Mouse (Mus musculus) gastrocnemius, postnatal 36 days (tissue): ENCODE results near the gene Evpl. TPM values are rescaled to one million over a fixed set of nuclear protein-coding genes. Genes with fewer than 3 reads are reported as not detected.
A peak's percentile ranks its signal among the peaks of the same experiment; 100 is the strongest.
"Not testable (repeated sequence)": the region's sequence is repeated elsewhere in the genome, so short reads cannot be mapped to it uniquely, and the experiment has no call there.

Source experiments
- DNase-seq, 2 experiments: peaks; one replicate each; pipeline ENCODE4 v3.0.0; 2022
- intact Hi-C: fragments of 180-260 bp; cut with DNase I; formaldehyde crosslinking; loops from one replicate; pipeline ENCODE4 v1.15.1; 2025
- long read RNA-seq, 2 experiments: library from polyadenylated mRNA; stranded (forward); transcript quantifications; one replicate each; pipeline ENCODE4 v2.0.0; 2021
- total RNA-seq, 2 experiments: library from RNA; stranded (reverse); gene quantifications; 2 replicates each; pipeline ENCODE4 v1.2.3; 2021

Gene Evpl
- under 1 TPM; 0.05 to 0.07 TPM for total RNA-seq
- long read RNA-seq, experiment 1 = 0 reads
- long read RNA-seq, experiment 2 = 0 reads

GRCm38 (mm10) chr11:116237742-116238395 lies at the start of gene Evpl:
TSS of gene Evpl (minus strand) at chr11:116238077.
- intact Hi-C loops = no loop called here
- no peak for DNase-seq

- intact Hi-C loops = no loop called here
- no peak for DNase-seq
These were observed 49.5 kb upstream of the Evpl start for GRCm38 (mm10) chr11:116287351-116287750.

DNA sequence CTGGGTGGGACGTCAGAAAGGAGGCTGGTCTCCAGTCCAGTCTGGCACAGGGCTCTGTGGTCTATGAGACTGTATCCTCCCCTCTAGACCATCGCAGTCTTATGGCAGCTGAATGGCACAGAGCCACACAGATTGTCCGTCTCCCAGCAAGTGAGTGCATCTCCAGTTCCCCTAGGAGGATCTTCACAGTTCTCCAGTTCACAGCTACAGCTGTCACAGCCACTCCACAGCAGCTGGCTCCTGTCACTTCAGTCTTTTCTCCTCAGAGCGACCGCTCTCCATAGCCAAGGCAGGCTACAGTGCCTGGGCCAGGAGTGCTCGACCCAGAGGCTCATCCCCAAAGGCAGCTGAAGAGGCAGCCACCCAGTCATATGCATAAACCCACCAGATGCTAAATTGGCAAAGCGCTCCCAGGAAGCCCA lies 47.9 kb upstream of the Evpl start:
- intact Hi-C loops = no loop called here
- DNase-seq = no peak

DNA sequence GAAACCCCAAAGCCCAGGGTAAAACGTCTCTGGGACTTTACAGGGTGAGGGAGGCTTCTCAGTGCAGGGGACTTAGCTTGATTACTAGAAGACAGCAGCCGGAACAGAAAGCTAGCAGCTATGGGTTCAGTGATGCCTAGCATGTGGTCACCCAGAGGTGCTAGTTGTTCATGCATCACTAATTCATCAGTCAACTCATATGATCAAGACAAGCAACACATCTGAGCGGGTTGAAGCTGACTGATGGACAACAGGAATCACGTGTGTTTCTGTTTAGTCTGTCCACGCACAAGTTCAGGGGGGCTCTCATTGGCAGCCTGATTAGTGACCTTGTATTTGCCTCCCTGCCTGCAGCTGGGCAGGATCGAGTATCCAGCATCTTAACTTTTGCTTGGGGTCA lies 46.1 kb upstream of the Evpl start:
- intact Hi-C loops = no loop called here
- DNase-seq = no peak

GRCm38 (mm10) chr11:116282912-116283521 lies 45.1 kb upstream of the Evpl start:
- intact Hi-C loops = no loop called here
- DNase-seq = no peak

- DNase-seq = no peak
- intact Hi-C loops = no loop called here
These were observed 44.2 kb upstream of the Evpl start for GRCm38 (mm10) chr11:116282089-116282488.

DNA sequence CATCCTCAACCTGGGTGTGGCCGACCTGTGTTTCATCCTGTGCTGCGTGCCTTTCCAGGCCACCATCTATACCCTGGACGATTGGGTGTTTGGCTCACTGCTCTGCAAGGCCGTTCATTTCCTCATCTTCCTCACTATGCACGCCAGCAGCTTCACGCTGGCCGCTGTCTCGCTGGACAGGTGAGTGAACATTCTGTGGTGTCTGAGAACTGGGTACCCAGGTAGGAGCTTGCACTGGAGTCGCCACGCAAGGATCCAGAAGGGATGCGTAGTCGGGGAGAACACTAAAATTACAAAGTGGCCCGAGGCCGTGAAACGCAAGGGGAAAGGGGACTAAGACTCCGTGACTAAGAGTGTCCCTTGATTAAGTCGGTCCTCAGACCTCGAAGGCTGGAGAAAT lies 43.8 kb upstream of the Evpl start:
- intact Hi-C loops = no loop called here

GRCm38 (mm10) chr11:116280751-116281663 lies 43.1 kb upstream of the Evpl start, which contains the start of gene Galr2:
TSS of gene Galr2 (plus strand) at chr11:116280939.
- intact Hi-C loops = no loop called here
- DNase-seq = no peak

More for the DNA sequence above, 43.8 kb upstream of the Evpl start:
- DNase-seq = no peak

DNA sequence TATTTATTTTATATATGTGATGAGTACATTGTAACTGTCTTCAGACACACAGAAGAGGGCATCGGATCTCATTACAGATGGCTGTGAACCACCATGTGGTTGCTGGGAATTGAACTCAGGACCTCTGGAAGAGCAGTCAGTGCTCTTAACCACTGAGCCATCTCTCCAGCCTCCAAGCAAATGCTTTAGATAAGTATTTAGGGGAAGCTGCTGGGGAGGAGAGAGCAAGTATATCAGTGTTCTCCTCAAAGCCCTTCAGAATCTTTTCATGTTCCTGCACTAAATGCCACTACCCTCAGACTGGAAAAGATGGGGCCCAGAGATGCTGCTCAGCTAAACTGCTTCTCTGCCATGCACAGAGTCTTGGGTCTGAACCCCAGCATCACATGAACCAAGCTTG lies 39.3 kb upstream of the Evpl start:
- not testable (repeated sequence) for DNase-seq

DNA sequence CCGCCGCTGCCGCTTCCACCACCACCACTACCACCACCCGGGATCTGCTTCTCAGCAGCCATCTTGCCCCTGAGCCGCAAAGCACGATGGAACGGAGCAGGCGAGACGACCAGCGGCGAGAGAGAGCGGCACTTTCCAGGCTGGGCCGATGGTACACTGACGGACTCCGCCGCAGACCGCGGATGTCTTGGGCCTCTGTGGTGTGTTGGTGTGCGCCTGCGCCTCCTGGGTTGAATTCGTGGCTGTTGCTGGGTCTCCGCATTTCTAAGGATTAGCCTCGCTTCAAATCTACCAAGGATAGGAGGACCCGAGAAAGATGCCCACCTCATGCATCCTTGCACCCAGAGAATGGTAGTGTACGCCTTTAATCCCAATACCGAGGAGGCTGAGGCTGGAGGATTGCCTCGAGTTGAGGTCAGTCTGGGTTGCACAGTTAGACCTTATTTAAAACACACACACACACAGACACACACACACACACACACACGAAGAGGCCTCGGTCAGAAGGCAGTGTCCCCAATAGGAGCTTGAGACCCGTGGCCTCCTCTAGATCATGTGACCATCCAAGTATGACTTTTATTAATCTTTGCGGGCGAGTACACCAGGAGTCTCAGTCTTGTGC lies 36.3 kb upstream of the Evpl start, which contains the start of gene Srp68:
Gene Srp68, minus strand, starts transcription at position 173 of the 622 bp plus-strand sequence.
- DNase-seq = peak; percentile 87 to 89
- intact Hi-C loops = no loop called here

More for the DNA sequence above, 39.3 kb upstream of the Evpl start:
- intact Hi-C loops = not testable (repeated sequence)

DNA sequence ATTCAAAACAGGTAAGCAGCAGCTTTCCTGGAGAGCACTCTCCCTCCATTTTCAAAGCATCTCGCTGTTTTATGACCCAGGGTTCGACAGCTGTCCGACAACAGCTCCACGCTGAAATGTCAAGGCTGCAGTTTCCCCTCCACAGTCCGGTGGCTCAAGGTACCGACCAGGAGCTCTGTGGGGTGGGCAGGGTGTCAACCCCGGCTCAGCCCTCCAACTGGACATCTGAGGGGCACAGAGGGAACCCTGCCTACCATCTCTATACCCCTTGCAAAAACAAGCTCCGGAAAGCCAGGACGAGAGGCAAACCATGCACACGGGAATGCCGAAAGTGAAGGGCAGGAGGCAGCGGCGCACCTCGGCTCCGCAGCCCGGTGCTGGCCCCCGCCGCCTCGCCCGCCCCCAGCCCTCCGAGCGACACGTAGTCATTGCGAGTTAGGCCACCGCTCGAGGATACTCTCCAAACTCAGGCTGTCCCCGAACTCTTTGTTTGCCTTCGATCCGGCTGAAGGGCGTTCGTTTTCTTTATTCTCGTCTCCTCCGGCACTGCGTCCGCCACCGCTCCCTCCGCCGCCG lies 35.7 kb upstream of the Evpl start:
- intact Hi-C loops = no loop called here
- DNase-seq = no peak

GRCm38 (mm10) chr11:116272589-116273468 lies 35.0 kb upstream of the Evpl start:
- intact Hi-C loops = no loop called here

DNA sequence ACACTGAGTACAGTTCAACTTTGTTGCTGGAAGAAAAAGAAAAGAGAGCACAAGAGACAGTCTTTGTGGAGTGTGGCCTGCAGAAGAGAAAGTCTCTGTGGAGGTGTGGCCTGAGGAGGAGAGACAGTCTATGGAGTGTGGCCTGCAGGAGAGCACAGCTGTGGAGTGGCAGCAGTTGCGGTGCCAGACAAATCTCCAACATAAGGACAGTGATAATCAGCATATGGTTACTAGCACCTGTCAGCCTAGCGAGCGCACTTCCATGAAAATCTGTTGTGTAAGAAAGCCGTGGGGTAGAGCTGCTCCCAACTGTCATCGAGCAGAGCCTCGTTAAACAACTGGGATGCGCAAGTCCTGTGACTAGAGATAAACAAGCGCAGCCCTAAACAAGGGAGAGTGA lies 31.7 kb upstream of the Evpl start:
- intact Hi-C loops = loop anchor here (5.0 kb wide), 1 partner anchor 33 kb away; no protein-coding TSS in a partner anchor
- DNase-seq = no peak

More at GRCm38 (mm10) chr11:116272589-116273468, 35.0 kb upstream of the Evpl start:
- DNase-seq = no peak

DNA sequence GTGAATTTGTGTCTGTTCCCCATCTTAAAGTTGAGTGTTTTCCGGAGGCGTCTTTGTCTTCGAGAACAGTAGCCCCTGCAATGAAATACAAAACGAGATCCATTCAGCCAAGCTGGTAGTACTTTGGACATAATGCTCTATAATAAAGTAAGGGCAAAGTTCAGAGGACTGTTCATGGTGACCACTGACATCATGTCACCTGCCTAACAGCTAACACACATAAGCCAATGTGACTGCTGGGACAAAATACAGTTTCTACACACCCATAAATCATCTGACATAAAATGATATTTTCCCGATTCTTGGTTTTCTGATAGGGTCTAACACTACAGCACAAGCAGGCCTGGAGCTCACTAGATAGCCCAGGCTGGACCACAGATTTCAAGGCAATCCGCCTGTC lies 30.4 kb upstream of the Evpl start:
- intact Hi-C loops = loop anchor here (5.0 kb wide), 1 partner anchor 34 kb away; no protein-coding TSS in a partner anchor

DNA sequence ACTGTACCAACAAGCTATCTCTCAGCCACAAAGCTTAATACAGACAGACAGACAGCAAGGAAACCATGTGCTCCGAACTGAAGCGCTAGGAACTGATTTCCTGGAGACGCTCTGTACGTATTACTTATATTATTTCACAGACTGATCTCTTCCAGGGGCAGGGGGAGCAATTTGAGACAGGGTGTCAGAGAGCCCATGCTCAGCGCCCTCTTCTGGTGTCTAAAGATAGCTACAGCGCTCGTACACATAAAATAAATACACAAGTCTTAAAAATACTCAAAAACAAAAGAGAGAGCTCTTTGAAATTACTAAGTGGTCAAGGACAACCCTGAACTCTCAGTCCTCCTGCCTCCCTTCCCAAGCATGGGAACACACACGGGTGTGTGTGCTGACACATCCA lies 29.8 kb upstream of the Evpl start:
- intact Hi-C loops = loop anchor here (5.0 kb wide), 1 partner anchor 35 kb away; no protein-coding TSS in a partner anchor
- no peak for DNase-seq

More for the DNA sequence above, 30.4 kb upstream of the Evpl start:
- no peak for DNase-seq

GRCm38 (mm10) chr11:116265850-116266249 lies 28.0 kb upstream of the Evpl start:
- intact Hi-C loops = loop anchor here (5.0 kb wide), 1 partner anchor 36 kb away; no protein-coding TSS in a partner anchor
- DNase-seq = no peak

DNA sequence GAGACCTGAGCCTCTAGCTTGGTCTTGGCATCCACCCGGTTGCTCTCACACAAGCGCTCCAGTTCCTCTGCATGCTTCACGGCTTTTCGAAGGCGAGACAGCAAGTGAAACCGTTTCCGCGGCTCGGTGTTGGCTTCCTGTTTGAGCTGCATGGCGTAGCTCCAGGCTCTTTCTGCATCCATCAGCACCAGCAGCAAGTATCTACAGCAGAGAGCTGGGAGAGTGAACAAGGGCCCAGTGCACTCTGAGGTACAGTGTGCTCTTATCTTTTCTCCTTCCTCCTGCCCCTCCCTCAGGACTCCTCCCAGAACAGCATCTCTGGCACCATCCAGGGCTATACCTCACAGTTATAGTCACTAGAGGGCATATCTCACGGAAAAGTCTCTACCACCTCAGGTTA lies 27.5 kb upstream of the Evpl start:
- intact Hi-C loops = loop anchor here (5.0 kb wide), 1 partner anchor 37 kb away; no protein-coding TSS in a partner anchor
- no peak for DNase-seq

DNA sequence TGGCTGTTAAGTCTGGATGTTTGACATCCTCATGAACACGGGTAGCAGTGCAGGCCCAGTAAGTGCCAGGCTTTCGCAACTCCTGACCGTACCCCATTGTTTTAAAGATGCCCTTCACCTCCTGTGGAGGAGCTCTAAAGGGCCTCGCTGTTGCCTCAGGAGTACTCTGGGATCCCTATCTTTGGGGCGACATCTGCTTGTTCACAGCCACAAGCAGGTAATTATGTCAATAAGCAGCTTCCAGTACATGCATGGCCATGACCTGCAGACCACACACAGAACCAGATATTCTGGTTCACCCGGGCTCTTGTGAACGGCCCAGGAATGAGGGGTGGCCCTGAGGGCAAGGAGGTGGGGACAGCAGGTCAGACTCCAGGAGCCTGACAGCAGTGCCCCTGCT lies 22.4 kb upstream of the Evpl start:
- intact Hi-C loops = no loop called here
- DNase-seq = no peak

DNA sequence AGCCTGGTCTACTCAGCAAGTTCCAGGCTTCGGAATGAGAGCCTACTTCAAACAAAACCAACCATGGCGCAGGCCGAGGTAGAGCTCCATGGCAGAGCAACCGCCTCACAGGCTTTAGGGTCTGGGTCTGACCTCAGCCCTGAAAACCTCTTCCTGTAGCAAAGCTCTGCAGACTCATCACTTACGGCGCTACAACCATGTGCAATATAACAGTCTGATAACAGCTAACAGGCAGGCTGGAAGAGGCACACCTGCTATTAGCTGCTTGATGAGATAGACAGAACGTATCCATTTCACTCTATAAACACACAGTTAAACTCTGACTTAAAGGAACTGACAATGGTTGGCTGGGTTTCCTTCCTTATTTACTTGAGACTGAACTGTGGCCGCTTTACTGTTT lies 21.6 kb upstream of the Evpl start:
- intact Hi-C loops = no loop called here
- DNase-seq = no peak
